Mouse (Mus musculus) thymus, postnatal 36 days (tissue): ENCODE measurements around the gene Hadhb.

Source experiments
- DNase-seq, 2 experiments: peaks; one replicate each; pipeline ENCODE4 v3.0.0; 2022; ENCODE audit warnings: mixed read lengths in 2 of 2

Hadhb gene

GRCm38 (mm10) chr5:30131246-30131645 lies 23.8 kb upstream of the Hadhb start:
- DNase-seq, result no peak

GRCm38 (mm10) chr5:30132173-30132572 lies 22.9 kb upstream of the Hadhb start:
- DNase-seq, result no peak

DNA sequence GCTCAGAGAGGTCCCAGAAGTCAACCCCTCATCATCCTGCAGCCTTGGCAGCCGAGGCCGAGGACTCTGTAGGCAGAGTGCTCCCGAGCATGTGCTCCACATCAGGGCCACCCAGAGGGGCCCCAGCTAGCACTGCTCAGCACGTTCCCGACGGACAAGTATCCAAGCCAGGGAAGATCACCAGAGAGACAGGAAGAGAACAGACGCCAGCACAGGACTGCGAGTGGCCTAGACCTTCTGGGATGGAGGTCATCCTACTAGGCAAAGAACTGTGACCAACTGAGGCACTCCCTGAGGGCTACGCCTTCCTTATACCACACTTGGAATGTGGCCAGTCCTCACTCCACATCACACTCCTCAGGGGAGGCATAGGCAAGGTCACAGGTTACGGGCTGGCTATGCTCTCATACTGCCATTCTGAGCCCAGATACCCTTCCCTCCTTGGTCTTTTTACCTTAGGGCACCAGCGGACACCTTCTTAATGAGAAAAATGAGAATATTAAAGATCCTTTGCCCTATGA lies 19.3 kb upstream of the Hadhb start:
- DNase-seq, result no peak

- no peak for DNase-seq
Observed at GRCm38 (mm10) chr5:30137271-30137670, 17.8 kb upstream of the Hadhb start.

GRCm38 (mm10) chr5:30138193-30138592 lies 16.9 kb upstream of the Hadhb start:
- no peak for DNase-seq

- DNase-seq, result no peak
Observed at GRCm38 (mm10) chr5:30146526-30146925, 8.5 kb upstream of the Hadhb start.

DNA sequence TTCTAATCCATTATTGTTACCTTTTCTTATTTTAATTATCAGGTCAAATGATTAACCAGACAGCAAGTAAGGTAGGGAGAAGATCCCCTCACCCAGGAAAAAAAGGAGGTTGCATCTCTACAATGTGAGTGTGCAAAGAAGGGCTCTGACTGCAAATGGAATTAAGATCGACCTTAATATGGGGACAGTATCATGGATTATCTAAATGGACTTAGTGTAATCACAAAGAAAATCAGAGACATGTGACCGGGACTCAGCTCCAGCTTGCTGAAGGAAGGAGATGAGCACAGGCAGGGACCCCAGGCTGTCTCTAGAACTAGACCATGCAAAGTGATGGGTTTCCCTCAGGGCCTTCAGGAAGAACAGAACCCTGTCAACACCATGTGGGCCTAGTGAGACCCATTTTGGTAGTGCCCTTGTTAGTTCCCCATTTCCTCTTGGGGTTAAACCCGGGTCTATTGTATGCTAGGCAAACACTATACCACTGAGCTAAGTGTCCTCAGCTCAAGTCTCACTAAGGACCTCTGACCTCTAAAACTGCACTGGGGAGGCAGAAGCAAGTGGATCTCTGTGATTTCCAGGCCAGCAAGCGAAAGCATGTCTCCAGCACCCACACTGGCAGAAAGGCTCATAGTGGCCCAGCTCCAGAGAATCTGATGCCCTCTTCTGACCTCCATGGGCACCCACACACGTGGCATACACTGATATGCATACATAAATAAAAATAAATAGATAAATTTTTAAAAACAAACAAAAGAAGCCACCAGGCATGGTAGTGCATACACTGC lies 6.7 kb upstream of the Hadhb start:
- no peak for DNase-seq

GRCm38 (mm10) chr5:30152007-30152406 lies 3.0 kb upstream of the Hadhb start:
- no peak for DNase-seq

DNA sequence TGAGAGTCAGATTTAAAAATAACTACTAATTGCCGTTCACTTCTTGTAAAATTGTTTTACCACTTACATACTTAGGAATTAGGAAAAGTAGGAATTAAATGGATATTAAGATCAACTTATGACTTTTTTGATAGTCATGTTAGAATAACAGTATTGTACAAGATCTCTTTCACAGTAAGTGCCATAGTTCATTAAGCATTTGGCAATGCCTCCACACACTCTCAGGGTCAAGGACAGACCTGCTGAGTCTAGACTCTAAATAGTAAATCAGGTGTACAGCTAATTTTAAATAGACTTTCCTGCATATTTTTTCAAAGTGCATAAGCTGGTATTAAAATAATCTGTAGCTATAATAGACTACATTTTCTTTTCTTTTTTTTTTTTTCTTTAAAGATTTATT lies 2.6 kb upstream of the Hadhb start:
- DNase-seq, result no peak

GRCm38 (mm10) chr5:30153222-30153621 lies 1.8 kb upstream of the Hadhb start:
- no peak for DNase-seq

DNA sequence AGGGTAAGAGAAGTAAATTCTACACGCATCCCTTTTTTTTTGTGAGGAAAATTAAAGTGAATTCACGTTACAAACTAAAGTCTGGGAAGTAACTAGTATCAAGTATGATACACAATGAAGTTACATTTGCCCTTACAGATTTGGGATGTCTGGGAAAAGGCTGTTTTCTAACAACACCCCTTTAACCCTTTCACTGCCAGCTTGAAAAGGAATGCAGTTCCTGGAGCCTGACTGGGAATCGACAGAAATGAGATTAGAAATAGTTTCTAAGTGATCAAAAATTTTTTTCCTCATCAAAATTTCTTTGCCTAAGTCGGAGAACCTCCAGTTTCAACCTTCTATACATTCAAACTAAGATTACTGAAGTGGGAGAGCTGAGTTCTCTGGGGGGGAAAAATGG lies 1.0 kb upstream of the Hadhb start:
- no peak for DNase-seq

DNA sequence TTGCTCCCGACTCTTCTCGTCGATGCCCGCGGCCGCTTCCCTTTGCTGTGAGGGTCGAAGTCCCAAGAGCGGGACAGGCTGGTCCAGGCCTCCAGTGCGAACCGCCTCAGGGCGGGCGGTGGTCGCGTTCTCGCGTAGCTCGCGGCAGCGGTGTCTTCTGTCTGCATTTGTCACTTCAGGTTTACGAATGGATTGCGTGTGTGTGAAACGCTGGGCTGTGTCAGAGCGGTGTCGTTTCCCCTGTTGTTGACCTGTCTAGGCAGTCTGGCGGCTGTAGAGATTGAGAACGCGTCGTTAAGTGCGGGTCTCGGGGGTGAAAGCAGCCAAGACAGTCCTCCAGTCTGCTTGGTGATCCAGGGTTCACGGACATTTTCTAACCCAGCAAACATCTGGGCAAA lies 346 bp downstream of the Hadhb start:
- no peak for DNase-seq

GRCm38 (mm10) chr5:30155821-30156629 lies 977 bp downstream of the Hadhb start:
- no peak for DNase-seq

DNA sequence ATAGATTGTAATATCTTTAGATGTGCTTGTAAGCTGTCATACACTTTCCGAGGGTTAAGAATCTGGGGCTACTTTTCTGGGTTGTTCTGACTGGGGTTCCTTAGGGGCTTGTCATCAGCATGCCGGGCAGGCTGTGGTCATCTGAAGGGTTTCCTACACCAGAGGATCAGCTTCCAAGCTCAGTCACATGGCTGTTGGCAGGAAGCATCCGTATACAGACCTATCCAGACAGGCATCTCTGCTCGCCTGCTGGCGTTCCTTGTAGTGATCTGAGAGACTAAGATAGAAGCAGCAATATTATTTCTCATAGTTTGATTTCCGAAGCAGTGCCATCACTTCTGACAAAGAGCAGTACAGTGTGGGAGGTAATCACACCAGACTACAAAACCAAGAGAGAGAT lies 4.6 kb downstream of the Hadhb start:
- no peak for DNase-seq

- no peak for DNase-seq
Observed at GRCm38 (mm10) chr5:30161836-30162235, 6.8 kb downstream of the Hadhb start.

GRCm38 (mm10) chr5:30162339-30162738 lies 7.3 kb downstream of the Hadhb start:
- no peak for DNase-seq

- no peak for DNase-seq
Observed at GRCm38 (mm10) chr5:30165234-30165946, 10.3 kb downstream of the Hadhb start.

- no peak for DNase-seq
Observed at GRCm38 (mm10) chr5:30170303-30170940, 15.4 kb downstream of the Hadhb start.

DNA sequence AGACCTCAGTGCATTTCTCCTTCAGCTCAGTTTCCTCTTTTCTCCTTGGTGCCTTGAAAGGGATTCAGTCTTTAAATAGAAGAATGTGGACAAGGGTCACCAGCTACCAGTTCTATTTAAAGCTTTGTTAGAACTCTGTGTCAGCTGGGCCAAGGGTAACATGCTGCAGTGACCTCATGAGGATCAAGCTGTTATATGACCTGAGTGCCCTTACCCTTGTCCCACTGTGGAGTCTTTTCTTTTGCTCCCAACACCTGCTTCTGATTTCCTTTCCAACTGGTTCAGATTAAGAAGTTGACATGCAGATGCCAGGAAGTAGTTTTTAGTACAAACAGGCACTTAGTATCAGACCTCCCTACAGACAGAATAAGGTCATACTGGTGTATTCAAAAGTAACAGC lies 17.1 kb downstream of the Hadhb start:
- DNase-seq, result no peak

GRCm38 (mm10) chr5:30172931-30173692 lies 18.1 kb downstream of the Hadhb start:
- DNase-seq, result no peak

GRCm38 (mm10) chr5:30175811-30176210 lies 20.8 kb downstream of the Hadhb start:
- no peak for DNase-seq
